Mouse (Mus musculus) heart, adult 8-10 months (tissue): ENCODE data around the gene Clec2d. TPM values are rescaled to one million over a fixed set of nuclear protein-coding genes. Genes with fewer than 3 reads are reported as not detected.
"Not testable (repeated sequence)": the region's sequence is repeated elsewhere in the genome, so short reads cannot be mapped to it uniquely, and the experiment has no call there.

ENCODE experiments used
- DNase-seq: peaks from one replicate; pipeline ENCODE4 v3.0.0; 2022; ENCODE audit warnings: low spot score
- total RNA-seq, 4 experiments: library from RNA; stranded (reverse); gene quantifications; 2 replicates each; pipeline ENCODE4 v1.2.4; 2022

Clec2d gene
- 10 to 100 TPM; 28.4 to 43.3 (median 34.1) TPM for total RNA-seq

DNA sequence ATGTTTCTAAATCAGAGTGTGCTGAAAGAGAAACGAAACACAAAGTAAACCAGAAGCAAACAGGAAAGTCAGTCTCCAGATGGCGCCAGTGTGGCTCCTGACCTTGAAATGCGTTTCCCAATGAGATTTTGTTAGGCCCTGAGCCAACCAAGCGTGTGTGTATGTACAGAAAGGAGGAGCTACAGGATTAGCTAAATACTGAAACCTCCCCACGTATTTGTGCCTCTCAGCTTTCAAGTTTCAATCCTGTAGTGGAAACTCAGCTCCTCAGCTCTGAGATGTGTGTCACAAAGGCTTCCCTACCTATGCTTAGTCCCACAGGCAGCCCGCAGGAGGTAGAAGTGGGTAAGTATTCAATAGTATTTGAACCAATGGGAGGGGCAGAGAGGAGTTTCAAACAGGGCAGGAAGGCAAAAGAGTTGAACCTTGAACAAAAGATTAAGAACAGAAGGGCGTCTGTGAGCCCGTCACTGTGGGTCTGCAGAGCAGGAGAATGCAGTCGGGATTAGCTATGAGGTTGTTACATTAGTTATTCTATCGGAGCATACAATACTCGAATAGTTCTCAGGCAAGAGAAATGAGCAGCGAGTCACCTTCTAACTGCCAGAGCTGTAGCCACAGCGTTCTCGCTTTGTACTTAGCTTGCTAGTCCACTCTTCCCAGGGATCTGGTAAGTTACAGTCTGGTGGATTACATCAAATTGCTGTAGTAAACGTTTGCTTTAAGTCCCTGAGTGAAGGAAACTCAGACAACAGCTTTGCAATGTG lies at the start of gene Clec2d:
Gene Clec2d, plus strand, starts transcription at position 213 of the 767 bp plus-strand sequence.
- peak; percentile 94 for DNase-seq

- DNase-seq: no peak
Measured at GRCm38 (mm10) chr6:129132604-129133341, 47.6 kb upstream of the Clec2d start.

GRCm38 (mm10) chr6:129146812-129147211 lies 33.6 kb upstream of the Clec2d start:
- DNase-seq: peak; percentile 61

DNA sequence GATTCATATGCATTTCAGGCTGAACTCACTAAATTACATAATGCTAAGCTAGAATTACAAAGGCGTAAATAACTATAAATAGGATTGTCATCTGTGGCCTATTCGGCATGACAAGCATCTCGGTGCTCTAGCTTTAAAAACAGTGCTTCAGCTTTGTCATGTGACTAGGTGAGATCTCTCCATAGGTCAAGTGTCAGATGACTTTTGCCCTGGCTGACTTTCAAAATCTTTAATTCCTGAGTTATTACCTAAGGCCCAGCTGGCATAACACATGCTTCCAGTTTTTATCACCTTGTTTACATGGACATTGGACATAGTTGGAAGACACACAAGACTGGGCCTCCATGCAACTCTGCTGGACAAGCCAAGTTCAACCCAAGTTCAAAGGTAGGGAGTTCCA lies 20.3 kb upstream of the Clec2d start:
- DNase-seq: peak; percentile 57

- DNase-seq: no peak
Measured at GRCm38 (mm10) chr6:129161136-129161535, 19.3 kb upstream of the Clec2d start.

DNA sequence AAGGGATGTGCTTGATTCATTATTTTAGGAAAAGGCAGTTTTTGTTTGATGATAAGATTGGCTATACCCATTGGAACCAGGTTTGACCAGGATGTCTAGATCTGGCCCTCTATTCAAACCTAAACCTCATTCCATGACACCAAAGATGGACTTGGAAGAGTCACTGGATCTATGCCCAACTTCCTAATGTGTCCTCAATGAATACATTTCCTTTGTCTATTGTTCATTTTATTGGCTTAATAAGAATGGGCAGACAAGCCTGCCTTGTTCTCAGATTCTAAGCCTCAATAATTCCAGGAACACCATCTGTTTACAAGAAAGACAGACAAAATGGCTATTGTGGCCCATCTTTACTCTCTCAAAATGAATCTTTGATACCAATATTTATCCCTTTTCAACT lies 18.5 kb upstream of the Clec2d start:
- no peak for DNase-seq

DNA sequence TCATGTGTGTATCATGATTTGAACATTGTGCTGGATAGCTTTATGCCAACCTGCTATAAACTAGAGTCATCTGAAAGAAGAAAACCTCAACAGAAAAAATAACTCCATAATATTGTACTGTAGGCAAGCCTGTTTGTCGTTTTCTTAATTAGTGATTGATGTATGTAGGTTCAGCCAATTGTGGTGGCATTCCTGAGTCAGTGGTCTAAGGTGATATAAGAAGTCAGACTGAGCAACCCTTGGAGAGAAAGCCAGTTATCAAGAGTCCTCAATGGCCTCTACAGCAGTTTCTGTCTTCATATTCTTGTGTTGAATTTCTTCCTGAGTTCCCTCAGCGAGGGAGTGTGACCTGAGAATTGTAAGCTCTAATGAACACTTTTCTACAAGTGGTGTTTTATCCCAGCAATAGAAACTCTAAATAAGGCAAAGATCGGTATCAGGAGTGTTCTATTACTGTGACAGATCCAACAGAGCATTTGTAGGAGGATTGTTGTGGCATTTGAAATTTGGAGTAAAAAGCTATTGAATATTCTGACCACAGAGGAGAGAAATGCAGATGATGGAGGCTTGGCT lies 17.7 kb upstream of the Clec2d start:
- DNase-seq: no peak

GRCm38 (mm10) chr6:129163606-129164005 lies 16.8 kb upstream of the Clec2d start:
- no peak for DNase-seq

GRCm38 (mm10) chr6:129170925-129171324 lies 9.5 kb upstream of the Clec2d start:
- DNase-seq: no peak

DNA sequence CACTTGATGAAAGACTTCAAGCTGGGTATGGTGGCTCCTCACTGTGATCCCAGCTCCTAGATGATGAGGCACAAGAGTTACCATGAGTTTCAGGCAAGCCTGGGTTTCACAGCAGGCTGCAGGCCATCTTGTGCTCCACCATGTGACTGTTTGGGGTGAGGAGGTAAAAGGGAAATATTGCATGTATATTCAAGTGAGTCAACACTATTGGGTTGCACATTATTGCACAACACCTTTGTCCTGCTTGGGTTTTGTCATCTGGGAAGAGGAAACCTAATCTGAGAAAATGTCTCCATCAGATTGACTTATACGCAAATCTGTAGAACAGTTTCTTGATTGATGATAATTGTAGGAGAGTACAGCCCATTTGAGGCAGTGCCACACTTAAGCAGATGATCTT lies 8.7 kb upstream of the Clec2d start:
- no peak for DNase-seq

- no peak for DNase-seq
Measured at GRCm38 (mm10) chr6:129174836-129175235, 5.6 kb upstream of the Clec2d start.

DNA sequence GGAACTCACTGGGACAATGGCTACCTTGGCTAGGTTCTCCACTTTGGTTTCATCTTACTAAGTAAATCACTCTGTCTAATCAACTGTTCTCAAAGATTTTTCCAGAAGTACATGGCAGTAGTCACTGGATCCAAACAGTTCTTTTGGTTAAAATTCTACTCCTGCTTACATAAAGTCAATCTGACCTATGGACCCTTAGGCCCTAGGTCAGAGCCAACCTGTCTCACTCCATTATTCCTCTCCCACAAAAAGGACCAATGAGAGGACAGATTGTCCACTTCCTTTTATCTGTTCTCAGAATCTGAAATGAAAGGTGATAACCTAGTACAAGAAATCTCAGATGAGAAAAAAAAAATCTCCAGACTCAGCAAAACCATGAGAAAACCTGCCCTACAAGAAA lies 4.8 kb upstream of the Clec2d start:
- DNase-seq: no peak

DNA sequence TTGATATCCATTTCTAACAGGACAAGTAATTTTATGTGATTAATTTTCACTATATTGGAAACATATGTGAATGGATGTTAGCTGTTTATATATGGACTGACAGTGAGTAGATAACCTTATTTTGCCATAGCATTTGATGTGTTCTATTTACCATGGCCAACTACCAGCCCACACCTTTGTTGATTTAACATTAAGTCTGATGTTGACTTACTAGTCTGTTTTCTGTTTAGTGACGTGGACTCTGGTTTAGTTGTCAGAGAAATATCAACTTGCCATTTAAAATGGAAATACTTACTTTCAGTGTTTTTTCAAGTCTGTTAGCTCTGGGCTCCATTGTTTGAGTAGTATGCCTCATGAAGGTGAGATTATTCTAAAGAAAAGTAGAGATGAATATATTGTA lies 3.8 kb upstream of the Clec2d start:
- no peak for DNase-seq

DNA sequence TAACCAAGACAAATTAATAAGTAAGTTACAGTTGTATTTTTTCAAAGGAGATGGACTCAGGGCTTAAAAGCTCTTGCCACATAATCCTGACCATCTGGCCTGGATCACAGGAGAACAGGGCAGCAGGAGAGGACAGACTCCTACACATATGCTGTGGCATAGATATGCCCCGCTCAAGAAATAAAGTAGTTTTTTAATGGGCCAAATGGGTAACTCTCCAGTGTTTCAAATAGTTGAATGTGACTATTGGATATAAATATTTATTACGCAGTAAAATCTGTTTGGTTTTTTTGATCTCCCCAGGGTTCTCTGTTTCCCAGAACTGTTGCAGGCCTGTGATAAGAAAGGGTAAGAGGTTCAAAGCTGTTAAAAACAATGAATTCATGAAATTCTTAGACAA lies 1.1 kb upstream of the Clec2d start:
- DNase-seq: peak; percentile 39

- DNase-seq: not testable (repeated sequence)
Measured at GRCm38 (mm10) chr6:129179831-129180230, 584 bp upstream of the Clec2d start.

- no peak for DNase-seq
Measured at GRCm38 (mm10) chr6:129181249-129181648, 834 bp downstream of the Clec2d start.

DNA sequence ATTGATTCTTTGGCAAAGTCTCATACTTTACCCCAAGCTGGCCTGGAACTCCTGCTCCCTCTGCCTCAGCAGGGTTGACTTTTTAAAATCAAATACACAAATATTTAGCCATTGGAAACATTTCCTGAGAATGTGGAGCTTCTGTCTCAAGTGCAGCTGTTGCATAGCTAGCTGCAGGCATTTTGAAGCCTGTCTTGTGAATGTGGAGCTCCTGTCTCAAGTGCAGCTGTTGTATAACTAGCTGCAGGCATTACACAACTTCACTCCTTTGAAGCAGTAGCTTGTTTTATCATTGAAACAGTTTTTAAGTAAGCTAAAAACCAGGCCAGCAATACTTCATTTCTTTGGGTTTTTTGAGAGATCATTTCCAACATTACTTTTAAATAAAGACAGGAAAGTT lies 1.3 kb downstream of the Clec2d start:
- DNase-seq: no peak

DNA sequence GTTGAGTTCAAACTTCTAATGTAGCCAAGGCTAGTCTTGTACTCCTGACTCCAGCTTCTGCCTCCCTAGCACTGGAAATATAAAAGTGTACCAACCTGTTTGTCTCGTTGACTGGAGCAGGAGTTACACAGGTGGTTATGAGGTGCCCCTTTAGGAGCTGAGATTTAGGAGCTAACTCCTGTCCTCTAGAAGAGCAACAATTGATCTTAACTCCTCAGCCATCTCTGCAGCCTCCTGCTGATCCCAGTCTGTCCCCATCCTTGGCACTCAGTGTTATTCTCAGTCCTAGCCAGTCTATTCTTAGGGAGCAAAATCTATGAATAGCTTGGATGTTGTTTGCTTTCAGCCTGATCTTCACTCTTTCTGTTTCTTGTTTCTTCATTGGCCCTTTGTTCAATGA lies 2.1 kb downstream of the Clec2d start:
- no peak for DNase-seq

DNA sequence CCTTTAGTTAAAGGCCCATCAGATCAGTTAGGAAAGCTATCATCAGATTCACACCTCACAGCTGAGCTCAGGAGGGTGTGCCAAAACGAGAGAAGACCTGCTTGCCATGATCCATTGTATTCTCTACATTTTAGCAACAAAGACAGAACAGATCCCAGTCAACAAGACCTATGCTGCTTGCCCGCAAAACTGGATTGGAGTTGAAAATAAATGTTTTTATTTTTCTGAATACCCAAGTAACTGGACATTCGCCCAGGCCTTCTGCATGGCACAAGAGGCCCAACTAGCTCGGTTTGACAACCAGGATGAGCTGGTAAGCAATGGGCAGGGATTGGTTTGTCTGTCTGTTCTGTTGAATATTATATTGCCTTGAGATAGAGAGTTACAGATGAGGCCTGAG lies 3.6 kb downstream of the Clec2d start:
- DNase-seq: not testable (repeated sequence)

DNA sequence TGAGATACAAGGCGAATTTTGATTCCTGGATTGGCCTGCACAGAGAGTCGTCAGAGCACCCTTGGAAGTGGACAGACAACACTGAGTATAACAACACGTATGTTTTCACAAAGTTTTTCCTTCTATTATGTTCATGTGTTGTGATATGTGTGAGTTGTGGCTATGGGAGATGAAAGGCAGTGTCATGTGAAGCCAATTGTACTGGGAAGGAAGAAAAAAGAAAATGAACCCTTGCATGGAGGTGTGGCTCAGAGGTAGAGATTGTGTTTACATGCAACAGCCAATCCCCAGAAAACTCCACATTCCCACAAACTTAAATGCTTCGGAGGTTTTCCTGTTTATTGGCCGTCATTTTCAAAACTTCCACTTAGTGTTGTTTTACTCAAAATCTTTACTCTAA lies 4.4 kb downstream of the Clec2d start:
- DNase-seq: no peak

- no peak for DNase-seq
Measured at GRCm38 (mm10) chr6:129186022-129186421, 5.6 kb downstream of the Clec2d start.

DNA sequence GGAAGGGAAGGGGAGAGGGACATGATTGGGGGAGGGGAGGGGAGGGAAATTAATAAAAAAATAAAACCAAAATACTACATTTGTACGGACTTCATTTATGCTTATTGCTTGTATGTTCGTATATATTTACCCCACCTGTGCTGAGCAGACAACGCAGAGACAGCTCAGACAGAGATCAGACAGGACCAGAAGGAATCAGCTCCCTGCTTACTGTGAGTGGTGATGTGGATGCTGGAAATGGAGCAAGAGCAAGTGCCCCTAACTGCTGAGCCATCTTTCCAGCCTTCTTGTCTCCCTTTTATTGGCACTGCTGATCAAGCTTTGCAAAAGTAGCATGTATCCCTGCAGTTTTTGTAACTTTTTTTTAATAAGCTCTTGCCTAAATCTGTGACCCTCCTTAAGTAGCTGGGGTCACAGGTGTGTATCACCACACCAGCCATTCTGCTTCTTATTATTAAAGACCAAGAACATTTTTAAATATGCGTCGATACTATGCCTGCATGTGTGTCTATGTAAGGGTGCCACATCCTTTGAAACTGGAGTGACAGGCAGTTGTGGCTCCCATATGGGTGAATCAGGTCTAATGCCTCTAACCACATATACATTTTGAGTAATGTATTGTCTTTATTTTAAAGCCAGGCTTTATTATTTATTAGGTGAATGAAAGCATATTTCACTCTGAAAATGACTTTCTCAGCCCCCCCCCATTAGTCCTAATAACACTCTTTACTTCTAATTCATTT lies 6.2 kb downstream of the Clec2d start:
- DNase-seq: no peak
